Mouse (Mus musculus) stomach, postnatal 0 days (tissue): ENCODE data around the gene Cacna2d3.

Source experiments
- CTCF ChIP-seq: IDR thresholded peaks from 2 replicates; pipeline ENCODE4 v1.5.1; 2016; ENCODE audit warnings: antibody characterized with exemption, low read depth, mild to moderate bottlenecking, moderate library complexity
- EP300 ChIP-seq: optimal IDR thresholded peaks from 2 replicates; pipeline ENCODE3; 2016; ENCODE audit warnings: antibody characterized with exemption

DNA sequence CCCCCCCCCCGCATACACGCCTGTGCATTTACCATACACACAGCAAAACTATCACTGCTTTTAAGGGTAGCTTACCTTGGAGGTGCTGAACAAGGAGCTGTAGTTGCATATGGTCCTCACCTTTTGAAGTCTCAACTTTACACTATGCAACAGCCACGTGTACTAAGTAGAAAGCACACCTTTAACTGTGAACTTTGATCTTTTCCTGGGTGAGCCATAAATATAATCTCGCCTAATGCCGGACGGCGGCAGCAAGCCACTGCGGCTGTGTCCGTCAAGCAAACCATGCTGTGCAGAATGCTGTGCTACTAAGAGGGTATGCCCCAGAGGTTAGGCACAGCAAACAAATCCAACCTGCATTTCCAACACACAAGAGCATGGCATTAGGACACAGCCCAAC lies 132.0 kb downstream of the Cacna2d3 start:
- TF ChIP-seq CTCF, result no peak
- TF ChIP-seq EP300, result no peak
